Mouse (Mus musculus) left cerebral cortex, adult 18-20 months (tissue): ENCODE results near the gene Fcrl5. TPM values are rescaled to one million over a fixed set of nuclear protein-coding genes. Genes with fewer than 3 reads are reported as not detected.
A peak's percentile ranks its signal among the peaks of the same experiment; 100 is the strongest.
"Not testable (repeated sequence)": the region's sequence is repeated elsewhere in the genome, so short reads cannot be mapped to it uniquely, and the experiment has no call there.

Experiments used
- DNase-seq, 2 experiments: peaks; one replicate each; pipeline ENCODE4 v3.0.0; 2021 to 2022; ENCODE audit warnings: low spot score in 2 of 2, mixed read lengths in 1 of 2
- long read RNA-seq, 2 experiments: library from polyadenylated mRNA; stranded (forward); transcript quantifications; one replicate each; pipeline ENCODE4 v2.0.0; 2021
- total RNA-seq, 2 experiments: library from RNA; stranded (reverse); gene quantifications; 2 replicates each; pipeline ENCODE4 v1.2.3; 2021

The Fcrl5 gene
- not detected for total RNA-seq
- long read RNA-seq, experiment 1, partial matches to known transcripts: 0 of 2 reads
- long read RNA-seq, experiment 1, other reads (novel, unspliced or antisense): 2 of 2 reads
- long read RNA-seq, experiment 2: 0 reads

DNA sequence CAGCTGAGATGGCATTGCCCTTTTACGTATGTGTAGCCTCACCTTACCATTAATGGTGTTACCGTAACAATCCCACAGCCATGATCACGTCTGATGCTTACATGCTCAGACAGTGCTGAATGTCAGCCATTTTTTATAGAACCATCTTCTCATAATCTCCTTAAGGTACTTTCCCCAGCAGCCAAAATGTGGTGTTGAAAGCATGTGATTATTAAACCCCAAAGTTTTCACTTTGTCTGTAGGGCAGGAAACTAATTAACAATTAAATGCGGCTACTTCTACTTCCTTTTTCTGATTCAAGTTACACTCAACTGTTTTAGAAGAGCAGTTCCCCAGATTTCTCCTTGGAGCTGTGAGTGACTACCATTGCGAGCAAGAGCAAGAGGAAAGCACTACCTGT, at the start of gene Fcrl5:
Gene Fcrl5, plus strand, starts transcription at position 295 of the 400 bp plus-strand sequence.
- no peak for DNase-seq

DNA sequence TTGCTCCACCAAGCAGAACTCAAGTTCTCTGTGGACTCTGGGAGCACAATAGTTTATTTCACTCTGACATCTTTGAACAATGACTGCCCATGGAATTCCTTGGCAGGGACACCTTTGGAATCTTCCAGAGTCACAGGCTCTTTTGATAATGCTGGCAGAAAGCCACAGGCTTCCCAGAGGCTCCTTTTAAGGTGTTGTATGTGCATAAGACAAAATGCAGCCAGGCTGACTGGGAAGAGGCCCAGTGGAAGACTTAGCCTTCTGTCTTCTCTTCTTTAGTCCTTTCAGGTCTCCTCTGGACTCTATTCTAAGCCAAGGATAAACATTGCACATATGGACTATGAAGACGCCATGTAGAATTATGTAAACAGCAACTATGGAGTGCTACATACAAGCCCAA, 44.6 kb upstream of the Fcrl5 start:
- no peak for DNase-seq

DNA sequence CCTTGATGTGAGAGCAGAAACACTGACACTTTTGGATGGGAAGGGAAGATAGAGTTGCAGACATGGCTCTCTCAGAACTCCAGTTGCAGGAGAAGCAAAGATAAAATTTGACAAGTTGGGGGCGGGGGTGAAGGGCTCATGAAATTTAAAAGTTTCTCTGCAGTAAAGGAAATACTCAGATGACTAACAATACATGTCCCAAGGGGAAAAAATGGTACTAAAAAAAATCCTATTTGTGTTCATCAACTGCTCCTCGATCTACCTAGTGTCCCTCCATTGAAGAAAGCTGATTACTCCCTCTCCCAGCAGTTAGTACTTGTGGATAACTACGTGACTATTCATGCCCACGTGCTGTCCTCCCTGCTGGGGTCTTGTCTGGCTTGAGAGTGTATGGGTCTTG, 36.8 kb upstream of the Fcrl5 start:
- no peak for DNase-seq

DNA sequence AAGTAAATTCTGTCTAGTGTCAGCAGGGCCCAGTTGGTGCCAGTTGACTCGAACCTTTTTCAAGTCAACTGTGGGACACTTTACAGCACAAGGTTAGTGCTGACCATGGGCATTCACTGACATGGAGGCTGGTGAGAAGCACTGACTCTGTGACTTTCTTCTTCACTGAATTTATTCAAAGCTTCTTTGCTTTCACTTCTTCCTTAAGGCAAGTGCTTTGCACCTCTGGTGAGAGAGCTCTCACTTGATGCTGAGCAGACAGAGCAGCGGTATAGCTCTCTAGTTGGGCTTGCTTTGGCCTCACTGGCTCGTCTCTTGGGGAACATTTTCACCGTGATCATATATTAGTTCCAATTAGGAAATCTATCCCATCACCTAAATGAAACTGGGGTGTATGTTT, 35.7 kb upstream of the Fcrl5 start:
- no peak for DNase-seq

DNA sequence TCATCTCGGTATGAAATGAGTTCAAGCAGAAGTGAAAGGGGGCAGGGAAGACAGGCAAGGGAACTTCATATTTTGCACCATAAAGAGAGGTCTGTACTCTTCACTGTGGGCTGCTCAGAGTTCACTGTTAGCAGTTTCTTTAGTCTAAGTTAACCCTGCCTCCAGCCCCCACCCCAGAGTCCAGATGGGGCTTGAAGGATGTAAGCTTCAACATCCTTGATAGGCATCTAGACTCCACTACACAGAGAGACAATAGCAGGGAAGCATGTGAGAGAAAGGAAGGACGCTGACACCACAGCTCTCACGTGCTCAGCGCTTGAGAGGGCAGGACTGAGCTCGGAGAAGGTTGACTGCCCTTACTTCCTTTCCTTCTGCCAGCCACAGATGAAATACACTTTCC, 34.3 kb upstream of the Fcrl5 start:
- no peak for DNase-seq

DNA sequence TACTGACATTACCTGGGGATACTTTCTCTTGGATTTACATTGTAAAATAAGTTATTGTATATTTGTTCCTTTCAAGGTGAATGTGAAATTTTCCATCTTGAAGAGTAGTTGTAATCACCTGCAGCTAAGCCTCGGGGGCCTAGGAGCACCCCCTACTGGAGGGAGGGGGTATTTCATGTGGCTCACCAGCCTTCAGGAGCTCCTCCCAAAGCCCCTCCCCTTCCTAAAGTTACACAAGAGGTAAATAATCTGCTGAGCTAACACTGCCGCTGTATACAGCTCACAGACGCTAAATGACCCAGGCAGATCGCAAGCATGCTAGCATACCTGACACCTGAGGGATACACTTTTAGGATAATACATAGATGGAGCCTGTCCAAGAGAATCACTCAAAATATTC, 27.4 kb upstream of the Fcrl5 start:
- DNase-seq: no peak

DNA sequence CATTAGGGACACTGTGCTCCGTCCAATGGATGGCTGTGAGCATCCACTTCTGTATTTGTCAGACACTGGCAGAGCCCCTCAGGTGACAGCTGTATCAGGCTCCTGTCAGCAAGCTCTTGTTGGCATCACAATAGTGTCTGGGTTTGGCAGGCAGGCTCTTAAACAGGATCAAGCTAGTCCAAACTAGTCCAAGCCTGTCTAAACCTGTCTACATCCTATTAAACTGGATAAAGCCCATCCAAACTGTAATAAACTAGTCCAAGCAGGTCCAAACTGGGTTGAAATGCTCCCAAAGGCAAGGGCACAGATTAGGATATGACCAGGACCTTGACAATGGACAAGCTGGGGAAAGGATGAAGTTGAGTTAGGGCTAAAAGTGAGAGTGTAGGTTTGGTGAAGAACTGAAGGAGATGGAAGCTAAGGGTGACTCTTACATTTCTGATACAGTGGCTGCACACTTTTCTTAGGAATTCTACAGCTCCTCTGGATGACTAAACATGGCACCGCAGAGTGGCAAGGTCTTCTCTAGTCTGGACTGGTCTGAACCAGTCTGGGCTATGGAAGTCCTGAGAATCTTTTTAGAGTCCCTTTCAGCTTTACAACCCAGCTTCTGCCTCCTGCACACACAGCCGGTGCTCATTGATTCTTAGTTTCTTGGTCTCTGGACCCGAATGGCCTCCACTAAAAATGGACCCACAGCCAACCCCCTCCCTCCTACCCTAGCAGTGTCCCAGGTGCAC, 26.2 kb upstream of the Fcrl5 start:
- no peak for DNase-seq

DNA sequence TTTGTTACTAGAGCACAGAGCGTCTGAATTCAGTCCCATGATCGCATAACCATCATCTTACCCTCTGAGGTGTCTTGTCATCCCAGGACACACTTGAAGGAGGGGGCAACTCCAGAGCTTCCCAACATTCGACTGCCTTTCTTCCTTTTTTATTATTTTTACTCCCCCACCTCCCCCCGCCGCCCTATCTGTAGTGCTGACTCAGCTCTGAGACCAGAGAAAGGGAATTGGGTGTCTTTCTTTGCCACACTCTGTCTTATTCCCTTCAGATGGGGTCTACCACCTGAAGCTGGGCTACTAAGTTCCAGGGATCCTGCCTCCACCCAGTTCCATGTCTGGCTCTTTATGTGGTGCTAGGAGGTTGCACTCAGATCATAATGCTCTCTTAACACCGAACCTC, 25.0 kb upstream of the Fcrl5 start:
- no peak for DNase-seq

DNA sequence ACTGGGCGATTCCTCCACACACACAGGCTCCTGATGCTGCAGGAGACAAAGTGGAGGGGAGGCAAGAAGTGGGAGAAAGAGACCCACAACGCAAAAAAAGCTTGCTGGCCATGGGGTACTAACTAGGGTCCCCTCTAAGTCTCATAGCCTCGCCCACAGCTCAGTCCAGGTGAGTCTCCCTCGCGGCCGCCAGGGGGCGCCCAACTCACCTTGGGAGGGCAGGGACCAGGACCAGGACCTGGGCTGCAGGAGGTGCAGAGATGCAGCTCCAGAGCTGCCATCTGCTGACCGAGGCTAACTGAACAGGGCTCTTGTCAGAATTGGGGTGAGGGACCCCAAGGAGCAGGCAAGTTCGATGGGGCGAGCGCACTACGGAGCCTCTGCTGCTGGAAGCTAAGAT, 24.4 kb upstream of the Fcrl5 start:
- peak; percentile 8 to 40 for DNase-seq

DNA sequence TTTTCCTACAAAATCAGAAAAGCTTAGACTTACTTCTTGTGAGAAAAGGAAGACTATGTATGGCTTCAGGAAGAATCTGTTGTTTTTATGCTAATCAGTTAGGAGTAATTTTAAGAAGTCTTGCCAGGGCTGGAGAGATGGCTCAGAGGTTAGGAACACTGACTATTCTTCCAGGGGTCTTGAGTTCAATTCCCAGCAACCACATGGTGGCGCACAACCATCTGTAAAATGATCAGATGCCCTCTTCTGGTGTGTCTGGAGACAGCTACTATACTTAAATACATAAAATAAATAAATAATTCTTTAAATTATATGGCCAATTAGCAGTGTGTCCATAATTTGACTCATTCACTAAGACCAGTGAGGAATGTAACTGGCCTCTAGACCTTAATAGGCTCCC, 14.9 kb upstream of the Fcrl5 start:
- no peak for DNase-seq

DNA sequence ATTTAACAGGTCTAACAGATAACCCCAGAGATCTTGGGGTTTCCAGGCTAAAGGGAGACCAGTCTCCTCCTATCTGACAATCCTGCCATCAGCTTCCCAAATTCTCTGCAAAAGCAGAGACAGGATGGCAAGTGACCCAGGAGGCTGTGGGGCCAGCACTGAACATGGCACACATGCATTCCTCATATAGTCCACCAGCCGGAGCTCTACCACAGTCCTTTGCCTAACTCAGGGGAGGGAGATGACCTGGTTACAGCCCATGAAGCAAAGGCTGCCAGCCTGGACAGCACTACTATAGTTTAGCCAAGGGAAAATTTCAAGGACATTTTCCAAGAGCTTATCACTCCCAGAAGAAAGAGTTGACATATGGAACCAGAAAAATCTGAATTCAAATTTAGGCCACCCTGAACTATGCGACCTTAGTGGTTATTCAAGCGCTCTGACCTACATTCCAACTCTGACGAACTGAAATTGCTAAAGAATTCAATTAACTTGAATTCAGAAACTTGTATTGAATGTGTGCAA, 13.1 kb upstream of the Fcrl5 start:
- DNase-seq: no peak

DNA sequence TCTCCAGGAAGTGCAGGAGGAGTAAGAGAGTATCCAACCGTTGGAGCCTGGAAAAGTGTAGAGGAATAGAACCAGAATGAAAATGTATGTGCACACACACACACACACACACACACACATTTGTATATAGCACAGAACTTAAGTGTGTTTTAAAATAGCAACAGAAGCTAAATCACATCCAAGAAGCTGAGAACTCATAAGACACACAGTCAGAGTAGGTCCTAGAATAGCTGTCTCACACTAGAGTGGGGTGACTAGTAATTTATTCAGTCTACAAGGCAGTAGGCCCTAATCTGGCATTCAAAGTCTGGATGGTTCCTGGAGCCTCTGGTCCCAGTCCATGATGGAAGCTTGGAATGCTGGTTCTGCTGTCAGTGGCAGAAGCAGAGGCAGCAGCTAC, 5.0 kb downstream of the Fcrl5 start:
- no peak for DNase-seq

DNA sequence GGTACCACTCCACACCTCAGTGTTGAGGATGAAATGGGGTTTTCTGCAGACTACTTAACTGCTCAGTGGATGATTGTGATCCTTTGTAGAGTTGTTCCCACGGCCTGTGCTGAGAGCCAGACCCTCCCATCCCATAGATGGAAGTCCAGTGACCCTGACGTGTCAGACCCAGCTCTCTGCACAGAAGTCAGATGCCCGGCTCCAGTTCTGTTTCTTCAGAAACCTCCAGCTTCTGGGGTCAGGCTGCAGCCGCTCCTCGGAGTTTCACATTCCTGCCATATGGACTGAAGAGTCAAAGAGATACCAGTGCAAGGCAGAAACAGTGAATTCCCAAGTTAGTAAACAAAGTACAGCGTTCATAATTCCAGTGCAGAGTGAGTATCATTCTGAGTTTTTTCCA, 8.4 kb downstream of the Fcrl5 start:
- no peak for DNase-seq

DNA sequence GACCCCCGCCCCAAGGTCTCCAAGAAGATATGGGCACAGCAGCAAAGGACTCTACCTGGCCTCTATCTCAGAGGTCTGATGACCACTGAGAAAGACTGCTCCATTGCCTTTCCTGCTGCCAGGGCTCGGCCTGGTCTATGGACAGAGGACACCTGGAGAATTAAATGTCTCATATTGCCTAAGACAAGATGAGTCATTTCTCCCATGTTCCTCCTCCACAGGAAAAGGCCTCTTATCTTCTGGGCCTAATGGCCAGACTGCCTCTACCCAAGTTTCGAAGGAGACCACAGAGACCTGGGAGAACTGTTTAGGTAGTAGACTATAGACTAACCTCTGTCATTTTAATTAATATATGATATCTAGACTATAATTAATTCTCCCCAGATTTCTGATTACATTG, 29.9 kb downstream of the Fcrl5 start:
- no peak for DNase-seq

DNA sequence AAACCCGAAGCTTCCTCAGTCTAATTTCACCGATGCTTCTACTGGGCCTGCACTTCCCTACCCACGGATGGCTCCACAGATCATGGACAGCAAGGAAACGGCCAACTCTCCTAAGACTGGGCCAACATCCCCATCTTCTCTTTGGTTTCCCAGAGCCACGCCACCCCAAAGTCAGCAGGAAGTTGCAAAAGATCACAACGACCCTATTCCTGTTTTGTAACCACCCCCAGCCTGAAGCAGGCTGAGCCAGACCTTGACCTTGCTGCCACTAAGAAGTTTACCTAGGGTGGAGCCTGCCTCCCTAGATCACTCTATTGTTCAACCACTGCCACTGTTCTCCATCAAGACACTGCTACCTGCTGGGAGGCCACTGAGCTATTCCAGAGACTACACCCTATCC, 31.4 kb downstream of the Fcrl5 start:
- DNase-seq: no peak

DNA sequence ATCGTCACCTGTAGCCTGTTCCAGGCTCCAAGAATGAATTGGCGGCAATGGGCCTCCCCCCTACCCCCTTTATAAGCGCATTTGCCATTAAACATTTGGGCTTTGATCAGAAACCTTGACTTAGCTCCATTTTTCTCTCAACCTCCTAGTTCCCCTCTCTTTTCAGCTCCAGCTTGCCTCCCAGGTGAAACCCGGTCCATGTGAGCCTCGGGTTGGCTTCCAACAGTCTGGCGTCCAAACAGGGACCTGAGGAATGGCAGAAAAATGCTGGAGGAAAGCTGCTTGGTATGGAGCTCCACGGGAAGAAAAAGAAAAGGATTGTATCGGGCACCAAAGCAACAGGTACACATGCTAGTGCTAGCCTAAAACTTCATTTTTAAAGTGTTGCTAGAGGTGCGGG, 31.8 kb downstream of the Fcrl5 start:
- DNase-seq: no peak

DNA sequence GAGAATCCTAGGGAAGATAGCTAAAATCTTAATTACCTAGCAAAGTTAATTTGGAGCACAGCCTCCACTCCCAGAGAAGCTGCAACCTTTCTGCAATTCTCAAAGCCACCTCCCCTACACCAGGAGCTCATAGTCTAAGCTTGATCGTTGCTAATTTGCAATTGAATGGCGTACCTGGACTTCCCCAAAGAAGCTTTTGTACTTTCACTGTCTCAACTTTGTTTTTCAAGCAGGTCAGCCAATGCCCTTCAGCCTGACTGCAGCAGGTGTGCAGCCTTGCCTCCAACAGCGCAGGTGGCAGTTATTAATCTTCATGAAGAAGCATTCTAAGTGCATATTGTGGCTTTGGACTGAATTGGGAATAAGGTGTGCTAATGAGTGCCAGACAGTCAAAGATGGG, 42.4 kb downstream of the Fcrl5 start:
- not testable (repeated sequence) for DNase-seq

DNA sequence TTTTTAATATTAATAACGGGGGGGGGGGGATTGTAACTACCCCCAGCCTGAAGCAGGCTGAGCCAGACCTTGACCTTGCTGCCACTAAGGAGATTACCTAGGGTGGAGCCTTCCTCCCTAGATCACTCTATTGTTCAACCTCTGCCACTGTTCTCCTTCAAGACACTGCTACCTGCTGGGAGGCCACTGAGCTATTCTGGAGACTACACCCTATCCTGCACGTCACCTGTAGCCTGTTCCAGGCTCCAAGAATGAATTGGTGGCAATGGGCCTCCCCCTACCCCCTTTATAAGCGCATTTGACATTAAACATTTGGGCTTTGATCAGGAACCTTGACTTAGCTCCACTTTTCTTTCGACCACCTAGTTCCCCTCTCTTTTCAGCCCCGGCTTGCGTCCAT, 43.0 kb downstream of the Fcrl5 start:
- DNase-seq: not testable (repeated sequence)

DNA sequence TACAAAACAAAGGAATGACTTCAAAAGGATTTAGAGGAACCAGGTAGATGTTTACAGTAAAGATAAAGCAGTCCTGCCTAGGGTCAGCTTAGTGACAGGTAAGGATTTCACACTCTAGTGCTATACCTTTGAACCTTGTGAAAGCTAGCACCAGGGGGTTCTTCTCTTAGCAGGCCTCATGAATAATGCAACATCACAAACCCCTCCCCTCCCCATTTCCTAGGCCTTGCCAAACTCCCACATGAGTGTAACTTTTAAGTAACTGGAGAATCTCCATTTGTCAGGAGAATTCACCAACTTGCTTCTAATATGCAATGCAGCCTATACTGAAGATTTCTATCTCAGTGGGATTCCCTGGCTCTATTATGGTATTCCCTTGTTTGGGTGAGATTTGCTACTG, 43.7 kb downstream of the Fcrl5 start:
- DNase-seq: not testable (repeated sequence)

DNA sequence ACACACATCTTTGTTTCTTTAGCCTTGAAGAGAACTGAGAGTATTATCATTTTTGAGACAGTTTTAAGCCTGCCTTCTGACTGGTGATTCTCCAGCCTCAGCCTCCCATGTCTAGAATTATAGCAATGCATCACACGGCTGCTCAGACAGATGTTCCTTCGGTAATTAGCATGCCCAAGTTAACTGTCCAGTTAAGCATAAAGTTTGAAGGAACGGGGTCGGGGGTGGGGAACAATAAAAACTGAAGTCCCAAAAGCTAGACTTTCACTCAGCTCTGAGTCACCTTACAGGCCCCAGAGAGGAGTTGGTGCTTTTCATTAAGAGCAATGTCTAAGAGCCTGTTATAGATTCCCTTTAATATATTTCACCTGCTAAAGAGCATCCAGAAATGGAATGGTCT, 51.8 kb downstream of the Fcrl5 start:
- DNase-seq: no peak

DNA sequence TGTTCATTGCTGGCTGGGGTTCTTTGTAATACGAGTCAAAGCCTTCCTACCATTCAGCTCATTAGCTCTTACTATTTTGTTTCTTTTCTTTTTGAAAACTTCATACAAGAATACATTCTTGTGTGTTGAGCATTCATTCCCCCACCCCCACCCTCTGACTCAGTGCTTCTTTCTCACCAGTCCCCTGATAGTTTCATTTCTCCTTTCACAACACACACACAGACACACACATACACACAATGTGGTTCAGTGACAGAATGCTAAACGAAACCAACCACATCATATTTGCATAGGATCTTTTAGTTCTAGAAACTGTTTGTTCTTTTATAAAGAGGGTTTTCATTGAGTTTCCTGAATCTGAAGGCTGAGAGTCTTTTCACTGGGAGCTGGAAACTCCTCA, 52.3 kb downstream of the Fcrl5 start:
- DNase-seq: no peak

DNA sequence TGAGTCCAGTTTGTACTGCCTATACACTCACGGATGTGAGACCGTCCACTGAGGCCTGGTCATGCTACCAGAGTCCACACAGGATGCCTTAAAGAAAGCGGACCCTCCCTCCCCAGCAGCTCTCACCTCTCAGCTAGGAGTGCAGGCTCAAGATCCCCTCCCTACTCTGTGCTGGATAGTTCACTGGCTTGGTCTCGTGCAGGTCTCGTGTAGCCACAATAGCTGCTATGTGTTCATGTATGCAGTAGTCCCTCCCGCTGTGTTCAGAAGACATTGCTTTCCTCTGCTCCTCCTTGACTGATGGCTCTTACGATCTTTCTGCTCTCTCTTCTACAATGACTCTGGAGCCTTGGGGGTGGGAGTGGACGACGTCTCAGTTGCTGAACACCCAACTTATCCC, 62.7 kb downstream of the Fcrl5 start:
- DNase-seq: no peak

DNA sequence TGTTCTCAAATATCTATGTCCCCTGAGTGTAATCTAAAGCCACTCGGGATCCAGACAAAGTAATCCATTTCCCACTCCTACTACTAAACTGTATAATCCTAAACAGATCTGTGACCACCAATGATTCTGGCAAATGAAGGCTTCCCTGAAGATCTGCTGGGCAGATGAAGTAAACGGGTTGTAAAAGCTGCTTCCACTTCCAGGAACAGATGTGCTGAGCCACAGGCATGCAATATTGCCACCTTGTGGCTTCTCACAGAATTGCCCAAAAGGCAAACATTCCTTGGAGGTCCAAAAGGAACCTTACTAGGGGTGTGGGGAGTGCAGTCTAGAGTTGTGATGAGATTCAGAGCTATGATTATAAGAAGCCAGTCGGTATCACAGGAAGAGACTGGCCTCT, 63.5 kb downstream of the Fcrl5 start:
- peak; percentile 74 to 79 for DNase-seq
